Mouse (Mus musculus) heart, postnatal 0 days (tissue): ENCODE data around the gene Retreg3.

Experiments used
- CTCF ChIP-seq: IDR thresholded peaks from 2 replicates; pipeline ENCODE4 v1.5.1; 2016; ENCODE audit warnings: antibody characterized with exemption, control low read depth, low read depth
- EP300 ChIP-seq: IDR thresholded peaks from 2 replicates; pipeline ENCODE4 v1.6.1; 2016; ENCODE audit warnings: antibody characterized with exemption, low read depth

GRCm38 (mm10) chr11:101081659-101082058 lies 38.0 kb downstream of the Retreg3 start:
- TF ChIP-seq CTCF (no peak), EP300 (no peak)
